Mouse (Mus musculus): ENCODE results near the gene Abcc10.
A peak's percentile ranks its signal among the peaks of the same experiment; 100 is the strongest.

The Abcc10 gene

GRCm38 (mm10) chr17:46287678-46288095 is 40.5 kb downstream of the Abcc10 start:
- no peak for DNase-seq (ENCODE audit: low spot score in 2 of 2)

GRCm38 (mm10) chr17:46285407-46285806 is 42.7 kb downstream of the Abcc10 start:
- no peak for DNase-seq (ENCODE audit: low spot score in 2 of 2)

DNA sequence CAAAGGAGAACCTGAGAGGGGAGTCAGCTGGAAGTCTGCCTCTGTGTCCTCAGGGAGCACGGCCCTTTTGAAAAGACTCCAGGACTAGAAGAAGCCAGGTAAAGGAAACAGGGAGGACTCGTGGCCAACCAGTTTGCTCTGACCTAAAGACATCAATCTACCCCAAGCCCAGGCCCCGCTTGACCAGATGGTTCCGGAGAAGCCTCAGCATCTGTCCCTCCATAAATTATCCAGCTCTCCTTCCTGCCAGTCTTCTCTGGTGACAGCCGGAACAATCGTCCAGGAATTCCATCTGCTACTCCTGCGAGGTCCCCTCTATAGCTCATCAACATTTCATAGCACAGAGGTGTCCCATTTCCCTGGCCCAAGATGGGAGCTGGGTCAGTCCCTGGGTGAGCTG is 43.5 kb downstream of the Abcc10 start:
- DNase-seq (ENCODE audit: low spot score in 2 of 2) = no peak

GRCm38 (mm10) chr17:46283911-46284310 is 44.2 kb downstream of the Abcc10 start:
- no peak for DNase-seq (ENCODE audit: low spot score in 2 of 2)

GRCm38 (mm10) chr17:46283140-46283539 is 45.0 kb downstream of the Abcc10 start:
- DNase-seq (ENCODE audit: low spot score in 2 of 2) = no peak

DNA sequence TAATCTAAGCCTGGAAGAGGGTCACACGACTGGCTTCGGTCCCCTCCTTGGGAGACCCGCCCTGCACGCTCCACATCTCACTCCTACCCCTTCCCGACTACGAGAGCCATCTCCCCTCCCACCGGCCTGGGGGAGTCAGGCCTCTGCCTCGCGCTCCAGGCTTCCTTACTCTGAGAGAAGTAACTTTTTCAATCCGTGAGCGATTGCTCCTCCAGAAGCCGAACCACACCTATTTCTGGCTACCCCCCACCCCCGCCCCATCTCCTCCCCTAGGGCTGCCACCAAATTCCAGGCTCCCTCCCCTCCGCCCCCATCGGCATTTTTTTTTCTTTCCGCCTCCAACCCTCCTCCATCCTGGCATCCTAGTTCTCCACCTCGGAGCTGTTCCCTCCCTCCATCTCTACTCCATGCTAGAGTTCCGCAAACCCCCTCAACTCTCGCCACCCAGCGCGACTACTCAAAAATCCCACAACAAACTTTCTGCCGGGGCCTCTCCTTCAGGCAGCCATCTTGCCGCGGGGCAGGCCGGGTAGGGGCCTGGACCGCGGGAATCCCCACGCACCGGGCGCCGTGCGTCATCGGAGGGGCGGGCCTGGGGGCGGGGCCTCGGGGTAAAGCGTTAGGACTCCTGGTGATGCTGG is 45.5 kb downstream of the Abcc10 start, which contains the start of gene Tjap1:
Gene Tjap1, minus strand, starts transcription at position 544 of the 641 bp plus-strand sequence.
- DNase-seq (ENCODE audit: low spot score in 2 of 2) = peak; percentile 91

DNA sequence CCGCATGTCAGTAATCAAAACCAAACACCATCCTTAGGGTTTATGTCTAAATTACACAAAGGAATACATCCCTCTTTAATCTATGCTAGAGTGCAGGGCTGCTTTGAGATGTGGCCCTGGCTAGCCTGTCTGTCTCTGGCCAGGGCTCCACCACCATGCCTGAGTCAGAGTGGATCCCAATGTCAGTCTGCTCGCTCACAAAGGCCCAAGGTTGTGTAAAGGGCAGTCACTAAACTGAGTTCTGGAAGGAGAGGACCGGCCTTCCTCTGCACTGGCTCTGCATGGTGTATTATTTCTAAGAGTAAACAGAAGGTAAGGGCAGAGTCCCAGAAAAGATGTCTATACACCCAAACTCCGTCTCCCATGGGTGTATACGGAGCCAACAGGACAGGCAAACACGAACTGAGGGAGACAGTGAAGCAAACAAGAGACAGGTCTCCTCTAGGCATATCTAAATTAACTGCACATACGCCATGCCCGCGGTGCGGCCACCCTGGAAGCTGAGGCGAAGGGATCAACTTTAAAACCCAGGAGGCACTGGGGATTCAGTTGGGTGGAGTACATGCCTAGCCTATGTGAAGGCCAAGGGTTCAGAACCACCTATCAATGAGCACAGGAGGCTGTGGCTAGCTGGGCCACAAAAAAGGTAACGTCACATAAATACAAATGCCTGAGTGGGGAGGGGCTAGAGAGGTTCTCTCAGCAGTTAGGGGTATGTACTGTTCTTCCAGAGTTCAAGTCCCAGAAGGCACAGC is 50.0 kb downstream of the Abcc10 start:
- DNase-seq (ENCODE audit: low spot score in 2 of 2) = no peak

- DNase-seq (ENCODE audit: low spot score in 2 of 2) = no peak
Observed at GRCm38 (mm10) chr17:46277586-46277985, 50.6 kb downstream of the Abcc10 start.

GRCm38 (mm10) chr17:46275506-46275905 is 52.6 kb downstream of the Abcc10 start:
- DNase-seq (ENCODE audit: low spot score in 2 of 2) = peak in 1 of 2 experiments; percentile 14

- peak in 1 of 2 experiments; percentile 16 for DNase-seq (ENCODE audit: low spot score in 2 of 2)
Observed at GRCm38 (mm10) chr17:46275034-46275433, 53.1 kb downstream of the Abcc10 start.

DNA sequence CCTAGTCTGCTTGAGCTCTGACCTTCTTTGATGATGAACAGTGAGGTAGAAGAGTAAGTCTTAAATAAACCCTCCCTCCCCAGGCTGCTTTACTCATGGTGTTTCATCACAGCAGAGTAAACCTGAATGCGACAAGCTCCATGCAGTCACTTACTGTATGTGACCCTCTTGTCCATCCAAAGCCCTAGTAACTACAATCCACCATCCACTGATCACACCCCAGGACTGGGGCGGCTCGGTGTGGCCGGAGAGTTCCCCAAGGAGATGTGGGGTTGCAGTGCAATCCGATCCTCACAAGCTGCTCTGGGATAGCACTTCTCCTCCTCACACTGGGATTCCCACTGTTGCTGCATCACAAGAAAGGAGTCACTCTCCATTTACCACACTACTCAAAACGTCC is 53.7 kb downstream of the Abcc10 start:
- peak in 1 of 2 experiments; percentile 15 for DNase-seq (ENCODE audit: low spot score in 2 of 2)

GRCm38 (mm10) chr17:46273803-46274236 is 54.3 kb downstream of the Abcc10 start:
- DNase-seq (ENCODE audit: low spot score in 2 of 2) = peak in 1 of 2 experiments; percentile 17

DNA sequence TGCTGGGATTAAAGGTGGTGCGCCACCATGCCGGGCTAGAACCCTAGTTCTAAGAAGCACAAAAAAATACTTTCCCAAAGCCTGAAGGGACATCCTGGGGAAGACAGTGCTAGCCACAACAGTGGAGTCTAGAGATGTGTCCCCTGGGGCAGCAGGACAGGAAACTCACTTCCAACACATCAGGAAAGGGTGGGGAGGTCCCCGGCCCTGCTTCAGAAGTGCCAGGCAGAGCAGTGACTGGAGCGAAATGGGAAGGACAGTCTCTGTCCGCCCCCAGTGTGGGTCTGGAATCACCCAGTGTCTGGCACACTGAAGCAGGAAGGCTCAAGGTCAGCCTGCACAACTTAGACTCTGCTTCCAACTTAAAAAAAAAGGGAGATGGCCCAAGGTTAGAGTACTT is 55.5 kb downstream of the Abcc10 start:
- DNase-seq (ENCODE audit: low spot score in 2 of 2) = peak in 1 of 2 experiments; percentile 16

- DNase-seq (ENCODE audit: low spot score in 2 of 2) = peak in 1 of 2 experiments; percentile 17
Observed at GRCm38 (mm10) chr17:46272058-46272457, 56.1 kb downstream of the Abcc10 start.

- peak; percentile 59 to 60 for DNase-seq (ENCODE audit: low spot score in 2 of 2)
Observed at GRCm38 (mm10) chr17:46269771-46270534, 58.2 kb downstream of the Abcc10 start.

- DNase-seq (ENCODE audit: low spot score in 2 of 2) = peak in 1 of 2 experiments; percentile 21
Observed at GRCm38 (mm10) chr17:46268026-46268720, 60.0 kb downstream of the Abcc10 start.

- peak in 1 of 2 experiments; percentile 20 for DNase-seq (ENCODE audit: low spot score in 2 of 2)
Observed at GRCm38 (mm10) chr17:46267511-46267910, 60.6 kb downstream of the Abcc10 start.

DNA sequence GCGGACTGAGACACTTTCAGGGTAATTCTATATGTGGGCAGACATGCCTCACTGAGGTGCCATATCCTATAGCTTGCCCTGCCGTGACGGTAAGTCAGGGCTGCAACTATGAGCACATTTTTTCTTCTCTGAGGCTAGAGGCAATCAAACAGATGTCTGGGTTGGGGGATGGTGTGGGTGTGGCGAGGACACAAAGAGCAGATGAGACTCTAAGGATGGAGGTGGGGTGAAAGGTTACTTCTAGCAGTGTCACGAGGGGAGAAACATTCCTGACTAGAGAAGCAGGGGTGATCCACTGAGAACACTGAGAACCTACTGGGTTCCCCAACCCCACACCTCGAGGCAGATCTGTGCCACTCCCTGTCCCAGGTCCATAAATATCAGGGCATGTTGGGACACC is 61.2 kb downstream of the Abcc10 start:
- peak in 1 of 2 experiments; percentile 18 for DNase-seq (ENCODE audit: low spot score in 2 of 2)

DNA sequence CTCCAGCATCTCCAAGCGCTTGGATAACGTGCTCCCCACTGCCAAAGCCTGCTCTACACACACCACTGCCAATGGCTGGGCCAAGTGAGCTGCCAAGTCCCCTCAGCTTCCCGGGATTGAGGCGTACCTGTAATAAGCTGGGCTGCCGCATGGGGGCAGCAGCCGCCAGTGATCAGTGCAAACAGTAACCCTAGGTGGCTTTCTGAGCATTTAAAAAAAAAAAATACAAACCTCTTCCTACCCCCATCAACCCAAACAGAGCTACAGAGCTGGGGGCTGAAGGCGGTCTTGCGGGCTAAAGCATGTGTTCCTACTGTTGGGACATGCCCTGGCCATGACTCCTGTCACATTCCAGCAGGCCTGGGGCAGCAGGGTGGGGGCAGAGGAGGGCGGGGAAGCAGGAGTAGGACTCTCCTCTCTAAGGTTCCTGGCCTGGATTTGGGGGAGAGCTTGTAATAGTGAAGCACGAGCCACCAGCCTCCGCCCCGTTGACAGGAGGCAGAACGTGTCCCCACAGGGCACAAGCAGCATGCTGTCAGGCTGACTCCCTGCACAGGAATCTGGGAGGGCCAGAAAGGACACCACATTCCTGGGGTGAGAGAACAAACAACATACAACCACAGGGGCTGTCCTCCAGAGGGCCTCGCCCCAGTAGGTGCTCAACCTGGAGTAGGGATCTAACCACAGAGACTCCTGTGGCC is 62.1 kb downstream of the Abcc10 start:
- DNase-seq (ENCODE audit: low spot score in 2 of 2) = peak; percentile 88 to 92

DNA sequence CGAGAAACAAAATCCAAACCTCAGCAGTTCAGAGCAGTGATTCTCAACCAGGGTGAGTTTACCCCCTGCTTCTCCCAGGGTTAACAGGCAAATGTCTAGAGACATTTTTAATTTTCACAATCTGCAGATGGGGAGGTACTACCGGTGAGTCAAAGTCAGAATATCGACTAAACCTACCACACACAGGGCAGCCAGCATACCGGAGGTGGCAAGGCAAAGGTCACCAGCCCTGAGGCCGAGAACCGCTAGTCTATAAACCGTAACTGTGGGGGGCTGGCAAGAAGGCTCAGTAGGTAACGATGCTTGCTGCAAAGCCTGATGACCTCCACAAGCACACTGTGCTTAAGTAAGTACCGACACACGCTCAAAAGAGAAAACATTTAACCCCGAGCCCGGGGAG is 62.6 kb downstream of the Abcc10 start:
- DNase-seq (ENCODE audit: low spot score in 2 of 2) = no peak

DNA sequence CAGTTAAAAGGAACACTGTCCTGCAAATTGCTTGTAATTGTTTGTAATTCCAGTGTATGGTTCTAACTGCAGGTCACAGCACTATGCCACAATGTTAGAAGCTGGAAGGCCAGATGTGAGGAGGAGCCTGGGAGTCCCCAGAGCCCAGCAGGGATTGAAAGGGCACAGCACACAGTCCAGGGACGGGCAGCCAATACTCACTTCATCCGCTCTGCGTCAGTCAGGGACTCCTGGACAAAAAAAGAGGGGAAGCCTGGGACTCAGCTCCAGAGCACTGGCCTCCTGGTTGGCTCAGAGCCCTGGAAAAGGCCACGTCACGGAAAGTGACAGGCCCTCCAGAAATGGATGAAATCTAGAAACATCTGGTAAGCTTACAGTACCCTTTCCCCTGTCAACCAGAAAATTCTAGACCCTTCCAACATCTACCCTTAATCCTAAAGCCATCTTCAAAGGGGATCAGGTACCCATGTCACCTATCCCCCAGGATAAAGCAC is 65.9 kb downstream of the Abcc10 start:
- no peak for DNase-seq (ENCODE audit: low spot score in 2 of 2)
